20 mouse cellular contexts compared by ENCODE assay signal in genomic region chr11:84410879-84411641, GRCm38 (mm10).
DNase-seq lines count a peak whose midpoint lies in the region; ATAC-seq and TF ChIP-seq lines count a peak whose summit lies in the region.
"Had no signal": no experiment of that assay in that cellular context is flagged by ENCODE, and none has a peak within 500 bp of the region (broad histone marks: within the 10 kb centered on the region; RNA-seq: fewer than 3 reads in every experiment).

No protein-coding gene starts in this region.

- TF ChIP-seq POLR2A in MEL (IDR thresholded peaks at IDR 0.05; ENCODE audit: control insufficient read depth in 1 of 2, insufficient read depth in 1 of 2, low read depth in 1 of 2, low read length in 2 of 2, poor library complexity in 1 of 2) = no peak

- H3K36me3 ChIP-seq in forebrain, embryonic 16.5 days (ENCODE audit: control insufficient read depth, insufficient read depth) = no peaks in the 10 kb centered on the region
- no peaks in the 10 kb centered on the region for H3K36me3 ChIP-seq in forebrain, embryonic 12.5 days (replicated peaks)
- H3K36me3 ChIP-seq in MEL (ENCODE audit: control insufficient read depth in 1 of 2, insufficient read depth in 2 of 2, low read length in 2 of 2) = peaks cover 0 to 20% of the 10 kb centered on the region in 2 experiments; a peak in 2 of 4 replicates
- H3K36me3 ChIP-seq in hindbrain, embryonic 15.5 days = no peaks in the 10 kb centered on the region
- H3K36me3 ChIP-seq in liver, embryonic 14.5 days (replicated peaks; ENCODE audit: control insufficient read depth, insufficient read depth, low read depth) = no peaks in the 10 kb centered on the region
- H3K36me3 ChIP-seq: embryonic facial prominence, embryonic 13.5 days had no signal

- no peak overlapping the region for H3K4me3 ChIP-seq in forebrain, embryonic 16.5 days (replicated peaks; ENCODE audit: low read length)
- no peak overlapping the region for H3K4me3 ChIP-seq in forebrain, embryonic 12.5 days (replicated peaks)
- no peak overlapping the region for H3K4me3 ChIP-seq in MEL (ENCODE audit: control insufficient read depth in 1 of 2, insufficient read depth in 1 of 2, low read depth in 2 of 2, low read length in 2 of 2)
- H3K4me3 ChIP-seq in hindbrain, embryonic 15.5 days = no peak overlapping the region
- H3K4me3 ChIP-seq in liver, embryonic 14.5 days (ENCODE audit: insufficient read depth in 1 of 2, low read depth in 2 of 2, low read length in 2 of 2) = no peak overlapping the region
- H3K4me3 ChIP-seq: embryonic facial prominence, embryonic 13.5 days; myocyte had no signal

- peaks cover 16% of the 10 kb centered on the region for H3K4me1 ChIP-seq in forebrain, embryonic 16.5 days (replicated peaks; ENCODE audit: control insufficient read depth, insufficient read depth, low read length)
- H3K4me1 ChIP-seq in forebrain, embryonic 12.5 days = peaks cover 33% of the 10 kb centered on the region
- peaks cover 21 to 36% of the 10 kb centered on the region in 2 experiments for H3K4me1 ChIP-seq in MEL (ENCODE audit: control insufficient read depth in 1 of 2, insufficient read depth in 2 of 2, low read length in 2 of 2)
- peaks cover 33% of the 10 kb centered on the region for H3K4me1 ChIP-seq in hindbrain, embryonic 15.5 days (replicated peaks)
- H3K4me1 ChIP-seq in liver, embryonic 14.5 days (replicated peaks; ENCODE audit: control insufficient read depth in 2 of 2, insufficient read depth in 2 of 2, low read length in 1 of 2) = peaks cover 38 to 53% of the 10 kb centered on the region in 2 experiments

- 66% methylated on average over 7 of the region's 7 CpGs for WGBS in forebrain, embryonic 16.5 days
- WGBS in forebrain, embryonic 12.5 days = 62% methylated on average over 7 of the region's 7 CpGs
- 55% methylated on average over 7 of the region's 7 CpGs for WGBS in hindbrain, embryonic 15.5 days
- 49% methylated on average over 7 of the region's 7 CpGs for WGBS in liver, embryonic 14.5 days (ENCODE audit: insufficient replicate concordance)

- TF ChIP-seq CTCF in MEL (IDR thresholded peaks at IDR 0.05 in 2 of 3, conservative IDR thresholded peaks at IDR 0.05 in 1 of 3; ENCODE audit: control insufficient read depth in 1 of 3, insufficient read depth in 1 of 3, low read depth in 2 of 3, low read length in 3 of 3, poor library complexity in 1 of 3, severe bottlenecking in 1 of 3) = no peak
- no peak for TF ChIP-seq CTCF in liver, embryonic 14.5 days (IDR thresholded peaks at IDR 0.05; ENCODE audit: low read depth)

- H3K27me3 ChIP-seq in forebrain, embryonic 16.5 days (replicated peaks; ENCODE audit: control insufficient read depth, insufficient read depth, low read length) = no peaks in the 10 kb centered on the region
- H3K27me3 ChIP-seq in forebrain, embryonic 12.5 days = peaks cover 7% of the 10 kb centered on the region; the same call in 1 of the 2 replicates
- no peaks in the 10 kb centered on the region for H3K27me3 ChIP-seq in MEL (ENCODE audit: control insufficient read depth in 1 of 2, insufficient read depth in 2 of 2, low read length in 2 of 2)
- no peaks in the 10 kb centered on the region for H3K27me3 ChIP-seq in hindbrain, embryonic 15.5 days
- no peaks in the 10 kb centered on the region for H3K27me3 ChIP-seq in liver, embryonic 14.5 days (ENCODE audit: control insufficient read depth, insufficient read depth, low read length)
- H3K27me3 ChIP-seq: embryonic facial prominence, embryonic 13.5 days had no signal

- no peak overlapping the region for H3K9ac ChIP-seq in forebrain, embryonic 16.5 days (replicated peaks; ENCODE audit: low read depth, low read length)
- no peak overlapping the region for H3K9ac ChIP-seq in forebrain, embryonic 12.5 days
- H3K9ac ChIP-seq in MEL (ENCODE audit: control insufficient read depth, low read depth, low read length, poor library complexity, severe bottlenecking) = no peak overlapping the region
- no peak overlapping the region for H3K9ac ChIP-seq in hindbrain, embryonic 15.5 days
- H3K9ac ChIP-seq in liver, embryonic 14.5 days (replicated peaks) = peak overlapping the region; percentile 24
- H3K9ac ChIP-seq: embryonic facial prominence, embryonic 13.5 days; forebrain, postnatal 0 days had no signal

- no peaks in the 10 kb centered on the region for H3K79me2 ChIP-seq in MEL (ENCODE audit: control insufficient read depth, insufficient read depth, low read length, poor library complexity)

- H3K27ac ChIP-seq in forebrain, embryonic 16.5 days (ENCODE audit: low read length) = no peak overlapping the region
- no peak overlapping the region for H3K27ac ChIP-seq in forebrain, embryonic 12.5 days
- H3K27ac ChIP-seq in MEL (ENCODE audit: control insufficient read depth, low read depth, low read length) = no peak overlapping the region
- H3K27ac ChIP-seq in hindbrain, embryonic 15.5 days (replicated peaks) = peak overlapping the region; percentile 63
- H3K27ac ChIP-seq in liver, embryonic 14.5 days = peak overlapping the region; percentile 56
- H3K27ac ChIP-seq: embryonic facial prominence, embryonic 13.5 days had no signal

- TF ChIP-seq RAD21 in MEL (IDR thresholded peaks at IDR 0.05; ENCODE audit: low read depth, low read length) = no peak

- H3K4me2 ChIP-seq in forebrain, embryonic 16.5 days (ENCODE audit: low read length) = no peak overlapping the region
- no peak overlapping the region for H3K4me2 ChIP-seq in forebrain, embryonic 12.5 days
- H3K4me2 ChIP-seq in hindbrain, embryonic 15.5 days = no peak overlapping the region
- peak overlapping the region; percentile 38 for H3K4me2 ChIP-seq in liver, embryonic 14.5 days (ENCODE audit: low read depth)
- H3K4me2 ChIP-seq: embryonic facial prominence, embryonic 13.5 days; heart, embryonic 11.5 days had no signal

- H3K9me3 ChIP-seq in forebrain, embryonic 16.5 days (ENCODE audit: control insufficient read depth, low read length) = peaks cover 3% of the 10 kb centered on the region
- H3K9me3 ChIP-seq in forebrain, embryonic 12.5 days = peaks cover 9% of the 10 kb centered on the region
- H3K9me3 ChIP-seq in MEL (replicated peaks; ENCODE audit: insufficient read depth, low read length) = no peaks in the 10 kb centered on the region
- no peaks in the 10 kb centered on the region for H3K9me3 ChIP-seq in hindbrain, embryonic 15.5 days
- peaks cover 4% of the 10 kb centered on the region for H3K9me3 ChIP-seq in liver, embryonic 14.5 days (ENCODE audit: control insufficient read depth, low read length)

- DNase-seq in MEL (ENCODE audit: low read depth, low spot score) = peak; percentile 32
- DNase-seq in liver, embryonic 14.5 days (ENCODE audit: low read depth in 3 of 3, low spot score in 3 of 3) = no peak
- no peak for DNase-seq in gastrocnemius, postnatal 25 days
- no peak for DNase-seq in adrenal gland, adult 2 months
- DNase-seq in yolk sac, embryonic 10.5 days (ENCODE audit: low spot score) = no peak
- DNase-seq: B cell, adult 2 months; cerebellum, adult 11-12 months; gastrocnemius, postnatal 36 days; heart, postnatal 36 days; kidney, adult 2 months; kidney, postnatal 36 days; thymus, adult 18-20 months had no signal

- no peak for TF ChIP-seq EP300 in MEL (IDR thresholded peaks at IDR 0.05; ENCODE audit: low read depth in 1 of 2, low read length in 2 of 2)
- no peak for TF ChIP-seq EP300 in liver, embryonic 14.5 days (IDR thresholded peaks at IDR 0.05; ENCODE audit: low read depth)

- ATAC-seq in forebrain, embryonic 16.5 days = 0 out of 2 replicates have a peak, but pooled peaks have one; percentile 15
- no peak for ATAC-seq in forebrain, embryonic 12.5 days (ENCODE audit: low FRiP score)
- peak; percentile 9; the same call in 1 of the 2 replicates for ATAC-seq in hindbrain, embryonic 15.5 days (ENCODE audit: low FRiP score, low read depth)
- peak; percentile 59; the same call in 1 of the 2 replicates for ATAC-seq in liver, embryonic 14.5 days (ENCODE audit: insufficient read depth)
- ATAC-seq: lung, postnatal 0 days had no signal

TF ChIP-seq in MEL, 35 proteins besides CTCF, POLR2A, EP300 and RAD21:
- no peak for TF ChIP-seq ZNF384 (IDR thresholded peaks at IDR 0.05; ENCODE audit: low read depth, low read length)
- no peak for TF ChIP-seq TBP (IDR thresholded peaks at IDR 0.05; ENCODE audit: low read depth, low read length)
- no peak for TF ChIP-seq CHD2 (IDR thresholded peaks at IDR 0.05; ENCODE audit: low read length)
- TF ChIP-seq HCFC1 (IDR thresholded peaks at IDR 0.05; ENCODE audit: low read depth, low read length) = no peak
- TF ChIP-seq MEF2A (IDR thresholded peaks at IDR 0.05; ENCODE audit: extremely low read depth, insufficient replicate concordance, low read depth, low read length, poor library complexity, severe bottlenecking) = no peak
- TF ChIP-seq NELFE (IDR thresholded peaks at IDR 0.05; ENCODE audit: low read depth, low read length) = no peak
- no peak for TF ChIP-seq MYC (IDR thresholded peaks at IDR 0.05; ENCODE audit: low read depth, low read length)
- TF ChIP-seq RCOR1 (IDR thresholded peaks at IDR 0.05; ENCODE audit: low read depth, low read length) = no peak
- TF ChIP-seq USF2 (IDR thresholded peaks at IDR 0.05; ENCODE audit: borderline replicate concordance in 1 of 2, insufficient read depth in 1 of 2, low read depth in 1 of 2, low read length in 2 of 2) = no peak
- TF ChIP-seq POLR2AphosphoS5 (IDR thresholded peaks at IDR 0.05; ENCODE audit: borderline replicate concordance, low read depth, low read length) = no peak
- TF ChIP-seq NRF1 (IDR thresholded peaks at IDR 0.05; ENCODE audit: insufficient read depth, low read depth, low read length, poor library complexity, severe bottlenecking) = no peak
- no peak for TF ChIP-seq SMC3 (IDR thresholded peaks at IDR 0.05; ENCODE audit: low read depth, low read length)
- no peak for TF ChIP-seq MXI1 (IDR thresholded peaks at IDR 0.05; ENCODE audit: low read depth, low read length)

Comparison
In these comparisons a context has a peak if more than half of its experiments do, and no peak if none do; other contexts are left out.
1. H3K27ac ChIP-seq: peak in hindbrain, embryonic 15.5 days (single experiment) and liver, embryonic 14.5 days (single experiment); none in forebrain, embryonic 16.5 days (single experiment), forebrain, embryonic 12.5 days (single experiment) and MEL (single experiment).